Mouse (Mus musculus): ENCODE data around the gene Jak1.

- TF ChIP-seq CTCF (IDR thresholded peaks at IDR 0.05; ENCODE audit: low read depth): no peak
- TF ChIP-seq EP300 (IDR thresholded peaks at IDR 0.05; ENCODE audit: low read depth): no peak
Observed at GRCm38 (mm10) chr4:101179836-101180235, 85.2 kb downstream of the Jak1 start.
